Mouse (Mus musculus): ENCODE data around the gene Gpr162. TPM values are rescaled to one million over a fixed set of nuclear protein-coding genes. Genes with fewer than 3 reads are reported as not detected.

Gpr162 gene
- total RNA-seq, 1 experiment from 2014 or later = not detected

- peak; percentile 43 for ATAC-seq (ENCODE audit: extremely low read depth, insufficient number of reproducible peaks, low FRiP score, poor library complexity, severe bottlenecking)
Observed at GRCm38 (mm10) chr6:124884714-124885500, 21.1 kb upstream of the Gpr162 start.

GRCm38 (mm10) chr6:124883351-124883750, 19.6 kb upstream of the Gpr162 start:
- no peak for ATAC-seq (ENCODE audit: extremely low read depth, insufficient number of reproducible peaks, low FRiP score, poor library complexity, severe bottlenecking)

- no peak for ATAC-seq (ENCODE audit: extremely low read depth, insufficient number of reproducible peaks, low FRiP score, poor library complexity, severe bottlenecking)
Observed at GRCm38 (mm10) chr6:124881821-124882220, 18.0 kb upstream of the Gpr162 start.

GRCm38 (mm10) chr6:124879390-124879789, 15.6 kb upstream of the Gpr162 start:
- no peak for ATAC-seq (ENCODE audit: extremely low read depth, insufficient number of reproducible peaks, low FRiP score, poor library complexity, severe bottlenecking)

GRCm38 (mm10) chr6:124874348-124874747, 10.6 kb upstream of the Gpr162 start:
- ATAC-seq (ENCODE audit: extremely low read depth, insufficient number of reproducible peaks, low FRiP score, poor library complexity, severe bottlenecking) = no peak

DNA sequence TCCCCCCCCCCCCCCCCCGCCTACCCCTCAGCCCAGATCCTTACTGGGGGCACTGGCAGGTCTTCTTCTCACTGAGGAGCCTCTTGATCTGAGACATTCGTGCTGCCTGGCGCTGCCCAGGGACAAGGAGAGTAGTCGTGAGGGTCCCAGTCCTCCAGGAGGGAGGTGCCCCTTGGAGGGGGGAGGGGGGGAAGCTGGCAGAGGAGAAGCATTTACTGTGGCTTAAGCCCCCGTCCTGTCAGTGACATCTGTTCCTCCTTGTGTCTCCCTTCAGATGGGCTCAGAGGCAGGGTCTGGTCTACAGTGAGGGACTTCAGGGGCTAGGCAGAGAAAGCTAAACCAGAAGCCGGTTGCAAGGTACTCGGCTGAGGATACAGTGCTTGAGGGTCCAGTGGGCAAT, 2.8 kb upstream of the Gpr162 start:
- ATAC-seq (ENCODE audit: extremely low read depth, insufficient number of reproducible peaks, low FRiP score, poor library complexity, severe bottlenecking) = no peak

GRCm38 (mm10) chr6:124865766-124866362, 2.1 kb upstream of the Gpr162 start:
- ATAC-seq (ENCODE audit: extremely low read depth, insufficient number of reproducible peaks, low FRiP score, poor library complexity, severe bottlenecking) = no peak

- ATAC-seq (ENCODE audit: extremely low read depth, insufficient number of reproducible peaks, low FRiP score, poor library complexity, severe bottlenecking) = no peak
Observed at GRCm38 (mm10) chr6:124863125-124863657, 592 bp downstream of the Gpr162 start.

- no peak for ATAC-seq (ENCODE audit: extremely low read depth, insufficient number of reproducible peaks, low FRiP score, poor library complexity, severe bottlenecking)
Observed at GRCm38 (mm10) chr6:124862406-124863124, 1.2 kb downstream of the Gpr162 start.

GRCm38 (mm10) chr6:124861802-124862201, 2.0 kb downstream of the Gpr162 start:
- no peak for ATAC-seq (ENCODE audit: extremely low read depth, insufficient number of reproducible peaks, low FRiP score, poor library complexity, severe bottlenecking)

GRCm38 (mm10) chr6:124861266-124861665, 2.5 kb downstream of the Gpr162 start:
- no peak for ATAC-seq (ENCODE audit: extremely low read depth, insufficient number of reproducible peaks, low FRiP score, poor library complexity, severe bottlenecking)

- no peak for ATAC-seq (ENCODE audit: extremely low read depth, insufficient number of reproducible peaks, low FRiP score, poor library complexity, severe bottlenecking)
Observed at GRCm38 (mm10) chr6:124860511-124860910, 3.3 kb downstream of the Gpr162 start.

DNA sequence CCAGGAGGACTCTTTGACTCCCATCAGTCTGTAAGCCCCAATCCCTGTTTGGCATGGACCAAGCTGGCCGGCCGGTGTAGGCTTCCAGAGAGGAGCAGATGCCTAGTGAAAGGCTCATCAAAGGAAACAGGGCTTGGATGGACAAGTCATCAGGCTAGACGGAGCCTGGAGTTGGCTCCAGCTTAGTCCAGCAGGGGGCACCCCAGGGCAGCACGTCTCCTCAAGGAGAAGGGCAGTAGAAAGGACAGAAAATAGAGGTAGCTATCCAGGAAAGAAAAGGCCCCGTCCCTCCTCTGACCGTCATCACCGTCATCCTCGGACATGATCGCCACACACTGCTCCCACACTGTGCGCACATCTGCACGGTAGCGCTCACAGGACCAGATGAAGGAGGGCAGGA, 4.1 kb downstream of the Gpr162 start:
- peak; percentile 43 for ATAC-seq (ENCODE audit: extremely low read depth, insufficient number of reproducible peaks, low FRiP score, poor library complexity, severe bottlenecking)

GRCm38 (mm10) chr6:124858561-124859318, 5.0 kb downstream of the Gpr162 start:
- ATAC-seq (ENCODE audit: extremely low read depth, insufficient number of reproducible peaks, low FRiP score, poor library complexity, severe bottlenecking) = no peak

GRCm38 (mm10) chr6:124857840-124858530, 5.8 kb downstream of the Gpr162 start:
- ATAC-seq (ENCODE audit: extremely low read depth, insufficient number of reproducible peaks, low FRiP score, poor library complexity, severe bottlenecking) = no peak

DNA sequence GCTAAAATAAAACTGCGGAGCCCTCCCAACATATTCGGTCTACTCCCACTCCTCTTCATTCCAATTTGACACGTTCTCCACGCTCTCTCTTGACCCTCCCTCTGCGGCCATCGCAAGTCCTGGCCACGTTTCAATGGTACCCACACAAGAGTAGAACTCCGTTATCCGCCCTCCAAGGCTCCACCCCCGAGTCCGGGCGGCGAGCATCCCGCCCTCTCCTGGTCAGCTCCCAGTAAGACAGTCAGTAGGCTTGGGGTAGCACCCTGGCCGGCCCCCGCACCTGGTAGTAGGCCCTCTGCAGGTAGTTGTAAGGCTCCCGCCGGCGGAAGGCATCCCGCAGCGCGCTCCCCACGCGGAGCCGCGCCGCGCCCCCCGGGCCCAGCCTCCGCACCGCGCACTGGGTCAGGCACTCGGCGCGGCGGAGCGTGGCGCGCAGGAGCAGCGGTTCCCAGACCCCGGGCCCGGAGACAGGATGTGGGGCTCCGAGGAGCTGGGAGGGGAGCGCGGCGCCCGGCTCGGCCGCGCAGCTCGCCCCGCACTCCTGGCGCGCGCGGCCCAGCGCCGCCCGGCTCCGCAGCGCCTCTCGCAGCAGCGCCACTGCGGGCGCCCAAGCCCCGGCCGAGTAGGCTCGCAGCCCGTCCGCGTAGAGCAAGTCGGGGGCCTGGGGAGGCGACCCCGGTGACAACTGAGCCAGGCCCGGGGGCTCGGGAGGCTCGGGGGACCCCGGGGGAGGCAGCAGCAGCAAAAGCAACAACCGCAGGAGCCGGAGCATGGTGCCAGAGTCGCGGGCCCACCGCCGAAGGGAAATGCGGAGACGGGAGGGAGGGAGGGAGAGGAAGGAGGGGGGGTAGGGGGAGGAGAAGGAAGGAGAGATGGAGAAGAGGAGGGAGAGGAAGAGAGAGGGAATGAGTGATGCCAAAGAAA, 6.6 kb downstream of the Gpr162 start, which contains the start of gene P3h3:
Gene P3h3 (minus strand): TSS at position 837 of the 924 bp plus-strand sequence.
- ATAC-seq (ENCODE audit: extremely low read depth, insufficient number of reproducible peaks, low FRiP score, poor library complexity, severe bottlenecking) = peak; percentile 57

DNA sequence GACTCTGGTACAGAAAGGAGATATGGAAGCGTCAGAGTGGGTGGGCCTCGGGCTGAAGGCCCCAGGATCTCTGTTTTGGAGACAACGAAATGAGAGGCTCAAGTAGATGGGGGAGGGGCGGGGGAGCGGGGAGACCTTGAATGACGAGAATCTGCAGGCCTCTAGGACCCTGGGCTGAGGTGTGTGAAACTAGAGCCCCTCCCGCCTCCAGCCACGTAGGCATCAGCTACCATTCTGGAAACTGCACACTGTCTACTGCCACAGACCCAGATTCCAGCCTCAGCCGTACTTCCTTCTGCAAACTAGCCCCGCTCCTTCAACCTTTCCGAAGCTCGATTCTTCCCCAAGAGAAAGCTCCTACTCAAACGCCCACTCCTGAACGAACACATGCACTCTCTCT, 7.5 kb downstream of the Gpr162 start:
- ATAC-seq (ENCODE audit: extremely low read depth, insufficient number of reproducible peaks, low FRiP score, poor library complexity, severe bottlenecking) = no peak

Measured in neutrophil, adult 5-6 weeks (primary cell).